Mouse (Mus musculus) limb, embryonic 14.5 days (tissue): ENCODE measurements around the gene Piezo1. TPM values are rescaled to one million over a fixed set of nuclear protein-coding genes. Genes with fewer than 3 reads are reported as not detected.

Experiments
- ATAC-seq: fragments of 200-750 bp; cut with Nextera tagmentation; 2 replicates; pipeline ENCODE4 v1.8.0; 2017; ENCODE audit warnings: low read depth, moderate number of reproducible peaks, moderate TSS enrichment; ENCODE audit not compliant: low FRiP score
- DNase-seq: peaks from one replicate; pipeline ENCODE4 v3.0.0-alpha.2; 2015; ENCODE audit warnings: low spot score
- H3K27ac ChIP-seq: fragments of 300-500 bp; sonication (generic); replicated peaks from 2 replicates; pipeline ENCODE4 v1.5.1; 2014; ENCODE audit warnings: low read depth, mild to moderate bottlenecking, low read length, moderate library complexity, mixed read lengths
- H3K27me3 ChIP-seq: fragments of 300-500 bp; sonication (generic); 2 replicates; pipeline ENCODE4 v1.6.1; 2014; ENCODE audit warnings: low read length, mixed read lengths; ENCODE audit not compliant: control insufficient read depth, insufficient read depth
- H3K36me3 ChIP-seq: fragments of 300-500 bp; sonication (generic); 2 replicates; pipeline ENCODE4 v1.6.1; 2014; ENCODE audit warnings: mild to moderate bottlenecking, low read length, moderate library complexity, mixed read lengths; ENCODE audit not compliant: control insufficient read depth, insufficient read depth
- H3K4me1 ChIP-seq: fragments of 300-500 bp; sonication (generic); 2 replicates; pipeline ENCODE4 v1.6.1; 2014; ENCODE audit warnings: antibody characterized with exemption, low read length, mixed read lengths; ENCODE audit not compliant: control insufficient read depth, insufficient read depth
- H3K4me2 ChIP-seq: fragments of 300-500 bp; sonication (generic); replicated peaks from 2 replicates; pipeline ENCODE4 v1.6.1; 2014; ENCODE audit warnings: low read depth, mild to moderate bottlenecking, low read length, moderate library complexity; ENCODE audit not compliant: severe bottlenecking
- H3K4me3 ChIP-seq: fragments of 300-500 bp; sonication (generic); replicated peaks from 2 replicates; pipeline ENCODE4 v1.5.1; 2014; ENCODE audit warnings: low read length
- H3K9ac ChIP-seq: fragments of 300-500 bp; sonication (generic); 2 replicates; pipeline ENCODE4 v1.6.1; 2014; ENCODE audit warnings: mild to moderate bottlenecking, low read depth, low read length, moderate library complexity; ENCODE audit not compliant: severe bottlenecking
- H3K9me3 ChIP-seq: fragments of 300-500 bp; sonication (generic); 2 replicates; pipeline ENCODE4 v1.6.1; 2016; ENCODE audit warnings: low read length; ENCODE audit not compliant: control insufficient read depth
- POLR2A ChIP-seq: fragments of 200-500 bp; IDR thresholded peaks from 2 replicates; pipeline ENCODE4 v1.8.0; 2012; ENCODE audit warnings: inconsistent platforms, mild to moderate bottlenecking, moderate library complexity, borderline replicate concordance; ENCODE audit not compliant: insufficient read depth, insufficient read length; ENCODE audit errors: extremely low read depth
- WGBS: fragments of 180-500 bp; shearing (Covaris S2); extraction: QIAGEN DNeasy Blood & Tissue Kit; methylation state at CpG from one replicate; pipeline ENCODE4 v1.1.7; 2014; 5-methylcytosine and 5-hydroxymethylcytosine counted together
- polyA plus RNA-seq, 2 experiments: library from polyadenylated mRNA; depleted of rRNA in 1 of 2; stranded (reverse) in 1 of 2; unstranded in 1 of 2; fragments of >200 nt; fragmentation: Nextera tagmentation in 1 of 2; extraction: Ambion mirVana in 1 of 2; gene quantifications; 2 replicates each; pipeline versions ENCODE4 v1.2.1 to v1.2.3; 2012 to 2014

Gene Piezo1
- polyA plus RNA-seq, 2 experiments = 20.7 to 93.3 TPM

GRCm38 (mm10) chr8:122445203-122445602 is 105.9 kb downstream of the Piezo1 start:
- Histone ChIP-seq H3K9me3 (no peaks in the 10 kb centered on the region), H3K4me3 (no peak overlapping the region), H3K4me1 (peaks cover 14% of the 10 kb centered on the region), H3K27ac (no peak overlapping the region), H3K27me3 (no peaks in the 10 kb centered on the region), H3K36me3 (no peaks in the 10 kb centered on the region), H3K9ac (no peak overlapping the region), H3K4me2 (no peak overlapping the region)
- DNase-seq = no peak
- TF ChIP-seq POLR2A = no peak
- ATAC-seq = no peak
- 62% methylated on average over 3 of the region's 3 CpGs for WGBS

- H3K4me2 ChIP-seq = peak overlapping the region; percentile 95
- peak overlapping the region; percentile 68 for H3K4me3 ChIP-seq
- WGBS = 8% methylated on average over 19 of the region's 19 CpGs
- H3K27ac ChIP-seq = peak overlapping the region; percentile 92
- peaks cover 14% of the 10 kb centered on the region for H3K4me1 ChIP-seq
- DNase-seq = peak; percentile 92
- H3K9ac ChIP-seq = peak overlapping the region; percentile 71
- TF ChIP-seq POLR2A = no peak
- H3K9me3 ChIP-seq = no peaks in the 10 kb centered on the region
- H3K27me3 ChIP-seq = no peaks in the 10 kb centered on the region
- H3K36me3 ChIP-seq = peaks cover 5% of the 10 kb centered on the region
- peak; percentile 24; the same call in 1 of the 2 replicates for ATAC-seq
Observed at GRCm38 (mm10) chr8:122444058-122444748, 106.9 kb downstream of the Piezo1 start.

- Histone ChIP-seq H3K9me3 (no peaks in the 10 kb centered on the region), H3K27me3 (no peaks in the 10 kb centered on the region), H3K9ac (peak within 1 kb of the TSS; percentile 71), H3K4me3 (peak within 1 kb of the TSS; percentile 68), H3K36me3 (peaks cover 11% of the 10 kb centered on the region), H3K27ac (peak within 1 kb of the TSS; percentile 92), H3K4me1 (peaks cover 14% of the 10 kb centered on the region), H3K4me2 (peak within 1 kb of the TSS; percentile 95)
- DNase-seq (peak; percentile 99), ATAC-seq (peak; percentile 97)
- WGBS = under 1% methylated on average over 47 of the region's 47 CpGs
- peak; percentile 67; the same call in 1 of the 2 replicates for TF ChIP-seq POLR2A
Observed at GRCm38 (mm10) chr8:122443262-122444006, 107.7 kb downstream of the Piezo1 start, which contains the start of gene Mvd. TSS of gene Mvd (minus strand) at chr8:122443422.

GRCm38 (mm10) chr8:122442781-122443180 is 108.3 kb downstream of the Piezo1 start:
- Histone ChIP-seq H3K9ac (peak overlapping the region; percentile 65), H3K4me2 (peak overlapping the region; percentile 95), H3K27ac (peak overlapping the region; percentile 28; the same call in 1 of the 2 replicates), H3K27me3 (no peaks in the 10 kb centered on the region), H3K4me3 (peak overlapping the region; percentile 68), H3K9me3 (no peaks in the 10 kb centered on the region), H3K36me3 (peaks cover 14% of the 10 kb centered on the region), H3K4me1 (peaks cover 14% of the 10 kb centered on the region)
- DNase-seq = no peak
- no peak; the same call in 1 of the 2 replicates for ATAC-seq
- 3% methylated on average over 10 of the region's 12 CpGs for WGBS
- no peak for TF ChIP-seq POLR2A

- H3K27me3 ChIP-seq = no peaks in the 10 kb centered on the region
- peaks cover 18% of the 10 kb centered on the region for H3K36me3 ChIP-seq
- H3K9ac ChIP-seq = peak overlapping the region; percentile 65
- H3K4me1 ChIP-seq = peaks cover 14% of the 10 kb centered on the region
- H3K4me3 ChIP-seq = peak overlapping the region; percentile 68
- ATAC-seq (no peak), DNase-seq (no peak)
- TF ChIP-seq POLR2A = no peak
- WGBS = 14% methylated on average over 7 of the region's 7 CpGs
- no peaks in the 10 kb centered on the region for H3K9me3 ChIP-seq
- H3K4me2 ChIP-seq = peak overlapping the region; percentile 95
- H3K27ac ChIP-seq = no peak overlapping the region
Observed at GRCm38 (mm10) chr8:122442356-122442755, 108.8 kb downstream of the Piezo1 start.
